In the genomic region with DNA sequence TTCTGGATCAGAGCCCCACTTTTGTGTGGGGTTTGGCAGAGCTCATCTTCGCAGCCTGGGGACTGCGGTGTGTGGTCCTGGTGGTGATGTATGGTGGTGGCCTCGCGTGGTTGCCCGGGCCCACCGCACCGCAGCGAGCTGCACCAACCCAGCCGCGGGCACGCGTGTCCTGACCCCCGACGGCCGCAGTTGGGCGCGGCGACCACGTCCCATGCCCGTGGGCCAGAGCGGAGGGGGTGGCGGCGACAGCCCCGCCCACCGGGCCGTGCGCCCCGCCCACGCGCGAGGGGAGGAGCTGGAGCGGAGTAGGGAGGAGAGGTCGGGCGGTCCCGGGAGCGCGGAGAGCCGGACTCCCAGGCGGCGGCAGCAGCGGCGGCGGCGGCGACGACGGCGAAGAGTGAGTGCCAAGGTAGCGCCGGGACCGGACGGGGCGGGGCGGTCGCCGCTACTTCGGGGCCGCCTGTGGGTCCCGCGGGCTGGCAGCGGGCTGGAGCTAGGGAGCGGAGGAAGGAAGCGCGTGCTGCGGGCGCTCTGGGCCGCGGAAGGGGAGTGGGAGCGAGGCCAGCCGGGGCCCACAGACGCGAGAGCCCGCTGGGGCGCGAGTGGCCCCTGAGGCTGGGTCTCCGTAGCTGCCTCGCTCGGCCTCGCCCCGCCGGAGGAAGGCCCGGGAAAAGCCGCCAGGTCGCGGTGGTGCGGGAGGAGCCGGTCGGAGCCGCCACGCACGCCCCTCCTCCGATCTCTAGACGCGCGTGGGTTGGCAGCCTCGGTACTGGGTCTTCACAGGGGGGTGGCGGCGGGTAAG, we compare ENCODE assay signal across 8 mouse cellular contexts. TPM values are rescaled to one million over a fixed set of nuclear protein-coding genes. Genes with fewer than 3 reads are reported as not detected.
DNase-seq lines count a peak whose midpoint lies in the region.

A gene (plus strand): TSS at position 279 of the 802 bp plus-strand sequence.

- DNase-seq in adipocyte (ENCODE audit: low spot score): peak; percentile 85
- peak; percentile 74 for DNase-seq in embryo, embryonic 10 days (ENCODE audit: low spot score)
- peak; percentile 89 for DNase-seq in gastrocnemius, postnatal 10 days
- peak; percentile 85 for DNase-seq in induced T-regulatory cell, adult 2 months (ENCODE audit: low read depth)
- DNase-seq in left cerebral cortex, adult 8-10 months (ENCODE audit: low spot score in 2 of 2): peak; percentile 54 to 62
- peak; percentile 82 to 84 for DNase-seq in right cerebral cortex, postnatal 10 days (ENCODE audit: low spot score in 2 of 2)
- peak; percentile 92 for DNase-seq in urinary bladder, postnatal 25 days (ENCODE audit: low spot score)

- H3K4me3 ChIP-seq in megakaryocyte, embryonic 14.5 days (replicated peaks): peak within 1 kb of the TSS; percentile 94

- no peaks in the 10 kb centered on the region for H3K36me3 ChIP-seq in megakaryocyte, embryonic 14.5 days (replicated peaks; ENCODE audit: low read length)

- no peaks in the 10 kb centered on the region for H3K9me3 ChIP-seq in megakaryocyte, embryonic 14.5 days

- H3K27me3 ChIP-seq in megakaryocyte, embryonic 14.5 days (replicated peaks): no peaks in the 10 kb centered on the region

- H3K4me1 ChIP-seq in megakaryocyte, embryonic 14.5 days: peaks cover 76% of the 10 kb centered on the region

RNA-seq across cellular contexts. Expression of the gene that starts here (rescaled TPM):
- total RNA-seq in gastrocnemius, postnatal 10 days (2021): 10 to 100 TPM; 40.6 to 42.9 TPM
- 10 to 100 TPM; 57.5 to 66.2 (median 59.2) TPM for total RNA-seq in left cerebral cortex, adult 8-10 months (2022)
- polyA plus RNA-seq in megakaryocyte, embryonic 14.5 days (2012; ENCODE audit: insufficient read depth, low replicate concordance): 6.0 and 24.2 TPM in 2 replicates

Comparison
In these comparisons a context has a peak if more than half of its experiments do, and no peak if none do; other contexts are left out.
1. Peak in every context shown above with its lines: DNase-seq and H3K4me3 ChIP-seq.